8 mouse cellular contexts compared by ENCODE assay signal in genomic region chr9:121387539-121388272, GRCm38 (mm10).
DNase-seq lines count a peak whose midpoint lies in the region; TF ChIP-seq lines count a peak whose summit lies in the region.

No protein-coding gene starts in this region.

- peaks cover 1% of the 10 kb centered on the region; the same call in 1 of the 2 replicates for H3K79me2 ChIP-seq in heart, adult 2 months (replicated peaks; ENCODE audit: control insufficient read depth, insufficient read depth, low read length)

- peak overlapping the region; percentile 28; the same call in 1 of the 2 replicates for H3K27ac ChIP-seq in heart, adult 2 months

- no peak overlapping the region for H3K9ac ChIP-seq in heart, adult 2 months (ENCODE audit: low read depth, low read length)

- no peak for TF ChIP-seq POLR2A in heart, adult 2 months (IDR thresholded peaks at IDR 0.05; ENCODE audit: insufficient read depth, low read depth, low read length)

- DNase-seq in heart, adult 2 months: peak in 1 of 2 experiments; percentile 65
- no peak for DNase-seq in heart, adult 8-10 months (ENCODE audit: low spot score)
- peak; percentile 73 for DNase-seq in testis, postnatal 10 days (ENCODE audit: low spot score)
- DNase-seq in testis, postnatal 14 days (ENCODE audit: low spot score): no peak
- DNase-seq in layer of hippocampus, postnatal 10 days (ENCODE audit: low spot score in 2 of 2): peak; percentile 69 to 75
- DNase-seq in telencephalon, adult 2 months (ENCODE audit: low read depth, low spot score): peak; percentile 90
- DNase-seq in urinary bladder, adult 18-20 months (ENCODE audit: low spot score in 2 of 2): no peak
- DNase-seq in embryo, embryonic 10.5 days (ENCODE audit: low spot score): no peak

- WGBS in heart, adult 2 months: 66% methylated on average over 9 of the region's 9 CpGs

- no peak overlapping the region for H3K4me3 ChIP-seq in heart, adult 2 months

- H3K27me3 ChIP-seq in heart, adult 2 months (ENCODE audit: control insufficient read depth, insufficient read depth, low read length): no peaks in the 10 kb centered on the region

- intact Hi-C loops in heart, adult 2 months (cut with DNase I): loop anchor here (5.0 kb wide), 1 partner anchor 70 kb away; no protein-coding TSS in a partner anchor

- no peaks in the 10 kb centered on the region; the same call in 1 of the 2 replicates for H3K36me3 ChIP-seq in heart, adult 2 months (ENCODE audit: control insufficient read depth, insufficient read depth, low read length)

- TF ChIP-seq EP300 in heart, adult 2 months (IDR thresholded peaks at IDR 0.05; ENCODE audit: insufficient read depth, low read depth, low read length): 0 out of 2 replicates have a peak, but pooled peaks have one; percentile 33

- no peak for TF ChIP-seq CTCF in heart, adult 2 months (IDR thresholded peaks at IDR 0.05)

- peaks cover 20% of the 10 kb centered on the region for H3K4me1 ChIP-seq in heart, adult 2 months (ENCODE audit: control insufficient read depth, insufficient read depth, low read length)

Comparison
In these comparisons a context has a peak if more than half of its experiments do, and no peak if none do; other contexts are left out.
1. DNase-seq: peak in testis, postnatal 10 days (single experiment), layer of hippocampus, postnatal 10 days (2 of 2) and telencephalon, adult 2 months (single experiment); none in heart, adult 8-10 months (single experiment), testis, postnatal 14 days (single experiment), urinary bladder, adult 18-20 months (0 of 2) and embryo, embryonic 10.5 days (single experiment).